Mouse (Mus musculus) C2C12 (cell line): ENCODE measurements around the gene Malrd1. TPM values are rescaled to one million over a fixed set of nuclear protein-coding genes. Genes with fewer than 3 reads are reported as not detected.

ENCODE experiments used
- H3K27me3 ChIP-seq: one replicate; pipeline ENCODE4 v1.6.1; 2011; ENCODE audit not compliant: control insufficient read depth, insufficient read depth, insufficient read length
- H3K36me3 ChIP-seq: one replicate; pipeline ENCODE4 v1.6.1; 2011; ENCODE audit not compliant: control insufficient read depth, insufficient read depth
- H3K4me3 ChIP-seq: one replicate; pipeline ENCODE4 v1.5.1; 2011; ENCODE audit warnings: mild to moderate bottlenecking, control low read depth; ENCODE audit not compliant: poor library complexity, insufficient read depth, severe bottlenecking
- H3K79me2 ChIP-seq: one replicate; pipeline ENCODE4 v1.6.1; 2011; ENCODE audit not compliant: control insufficient read depth, insufficient read depth
- H3K79me3 ChIP-seq: one replicate; pipeline ENCODE4 v1.6.1; 2011; ENCODE audit warnings: low read depth, control low read depth
- H3ac ChIP-seq: one replicate; pipeline ENCODE3; 2011; ENCODE audit warnings: low read depth; ENCODE audit not compliant: control insufficient read depth, insufficient read length
- CEBPB ChIP-seq: IDR thresholded peaks from one replicate; pipeline ENCODE4 v1.6.1; 2011; ENCODE audit warnings: low read depth, mild to moderate bottlenecking, control low read depth, moderate library complexity
- CTCF ChIP-seq: IDR thresholded peaks from one replicate; pipeline ENCODE4 v1.5.1; 2011; ENCODE audit not compliant: control insufficient read depth, insufficient read depth, insufficient read length
- FOSL1 ChIP-seq: IDR thresholded peaks from one replicate; pipeline ENCODE4 v1.8.0; 2011; ENCODE audit warnings: mild to moderate bottlenecking, low read length; ENCODE audit not compliant: poor library complexity, insufficient read depth, severe bottlenecking
- MAX ChIP-seq: IDR thresholded peaks from one replicate; pipeline ENCODE4 v1.6.1; 2011; ENCODE audit warnings: mild to moderate bottlenecking, control low read depth
- MYOD1 ChIP-seq: IDR thresholded peaks from one replicate; pipeline ENCODE4 v1.6.1; 2011; ENCODE audit warnings: low read depth; ENCODE audit not compliant: control insufficient read depth, insufficient read length
- MYOG ChIP-seq: IDR thresholded peaks from one replicate; pipeline ENCODE4 v1.6.1; 2011; ENCODE audit not compliant: control insufficient read depth, insufficient read length; ENCODE audit errors: extremely low read depth
- USF1 ChIP-seq: IDR thresholded peaks from one replicate; pipeline ENCODE4 v1.6.1; 2011; ENCODE audit warnings: low read depth, mild to moderate bottlenecking, control low read depth, moderate library complexity
- long read RNA-seq, 2 experiments: library from polyadenylated mRNA; unstranded; transcript quantifications; one replicate each; pipeline ENCODE4 v2.0.0; 2019 to 2020
- polyA plus RNA-seq: library from polyadenylated mRNA; unstranded; fragments of >200 nt; fragmentation: generic; extraction: Trizol; gene quantifications from one replicate; pipeline ENCODE4 v1.2.1, GENCODE M21; 2012; ENCODE audit warnings: missing spikeins

Malrd1 gene
- not detected for polyA plus RNA-seq
- long read RNA-seq, experiment 1, result 0 reads
- long read RNA-seq, experiment 2, result 0 reads

DNA sequence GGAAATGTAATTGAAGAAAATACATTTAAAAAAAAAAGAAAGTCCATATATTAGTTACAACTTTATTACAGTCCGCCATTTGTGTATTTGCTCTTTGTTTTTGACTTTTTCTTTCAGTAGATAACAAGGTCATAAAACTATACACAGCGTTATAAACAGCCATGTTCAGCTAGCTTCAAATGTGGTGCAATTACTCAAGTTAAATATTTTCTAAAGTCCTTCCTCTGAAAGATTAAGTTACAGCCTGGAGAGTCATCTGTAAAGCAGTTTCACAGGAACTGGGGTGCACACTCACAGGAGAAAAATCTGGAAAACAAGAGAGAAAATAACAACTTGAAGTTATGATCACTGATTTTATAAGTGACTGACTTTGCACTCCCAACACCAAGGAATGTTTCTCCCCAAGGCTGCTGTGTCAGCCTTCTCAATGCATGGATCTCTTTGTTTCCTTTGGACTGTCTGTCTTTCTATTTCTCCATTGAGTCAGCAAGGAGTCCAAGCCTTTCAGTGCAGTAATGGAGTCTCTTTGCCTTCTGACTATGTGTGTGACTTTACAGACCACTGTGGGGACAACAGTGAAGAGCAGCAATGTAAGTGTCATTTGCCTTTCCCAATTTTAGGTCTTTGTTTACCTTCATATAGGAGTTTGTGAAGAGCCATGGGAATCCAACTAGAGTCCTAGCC is at the start of gene Malrd1:
TSS of gene Malrd1 (plus strand) at position 239 of the 684 bp plus-strand sequence.
- Histone ChIP-seq H3K27me3 (no peaks in the 10 kb centered on the region), H3K79me3 (no peaks in the 10 kb centered on the region), H3K4me3 (no peak within 1 kb of the TSS), H3K36me3 (no peaks in the 10 kb centered on the region), H3K79me2 (no peaks in the 10 kb centered on the region), H3ac (no peak within 1 kb of the TSS)
- TF ChIP-seq CEBPB (no peak), USF1 (no peak)

DNA sequence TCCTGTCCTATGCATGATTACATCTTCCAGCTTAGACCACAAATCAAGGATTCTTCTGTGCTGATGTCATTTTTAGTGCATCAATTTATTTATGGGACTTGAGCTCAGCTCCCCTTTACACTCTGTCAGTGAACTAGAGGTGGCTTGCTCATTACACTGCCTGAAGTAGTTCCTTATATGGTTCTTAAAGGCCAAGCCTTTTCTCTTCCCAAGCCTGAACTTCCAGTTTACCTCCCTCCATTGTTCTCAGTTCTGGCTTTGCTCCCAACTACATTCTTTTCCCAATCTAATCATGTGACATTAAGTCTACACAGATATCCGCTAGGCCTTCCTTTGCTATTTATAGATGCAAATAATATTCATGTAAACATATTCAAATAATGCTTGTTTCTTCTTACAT is 12.4 kb downstream of the Malrd1 start:
- no peaks in the 10 kb centered on the region for H3K36me3 ChIP-seq
- no peaks in the 10 kb centered on the region for H3K27me3 ChIP-seq
- TF ChIP-seq CTCF (no peak), USF1 (no peak), CEBPB (no peak), FOSL1 (no peak), MYOG (no peak), MAX (no peak), MYOD1 (no peak)
- H3K79me2 ChIP-seq, result no peaks in the 10 kb centered on the region
- no peaks in the 10 kb centered on the region for H3K79me3 ChIP-seq
- H3ac ChIP-seq, result no peak overlapping the region
- H3K4me3 ChIP-seq, result no peak overlapping the region

DNA sequence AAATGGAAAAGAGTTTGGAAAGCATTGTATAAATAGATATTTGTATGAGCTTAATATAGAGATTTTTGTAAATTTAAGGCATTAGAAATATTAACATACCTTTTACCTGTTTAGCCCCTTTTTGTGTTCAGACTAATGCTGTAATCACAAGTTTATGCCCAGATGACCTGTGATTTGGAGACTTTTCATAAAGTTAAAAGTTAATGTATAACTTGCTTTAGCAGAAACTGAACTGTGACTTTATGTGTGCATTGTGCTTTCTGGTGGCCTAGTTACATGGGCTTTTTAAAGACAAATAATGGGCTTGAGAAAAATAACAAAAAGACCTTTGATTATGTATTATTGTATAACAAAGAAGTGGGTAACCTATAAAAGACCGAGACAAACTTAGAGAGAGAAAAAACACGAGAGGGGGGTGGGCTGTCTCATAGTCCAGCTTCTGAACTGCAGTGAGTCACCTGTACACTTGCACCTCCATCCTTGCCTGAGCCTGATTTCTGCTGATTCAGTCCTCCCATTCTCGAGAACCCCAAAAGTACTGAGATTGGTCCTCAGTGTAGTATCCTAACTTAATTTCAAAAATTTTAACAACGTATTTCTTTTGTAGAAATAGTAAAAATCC is 87.2 kb downstream of the Malrd1 start:
- Histone ChIP-seq H3K79me2 (no peaks in the 10 kb centered on the region), H3K36me3 (no peaks in the 10 kb centered on the region), H3K79me3 (no peaks in the 10 kb centered on the region), H3K27me3 (no peaks in the 10 kb centered on the region), H3ac (no peak overlapping the region), H3K4me3 (no peak overlapping the region)
- no peak for TF ChIP-seq MYOD1
- TF ChIP-seq CTCF, result no peak
- no peak for TF ChIP-seq MYOG
- no peak for TF ChIP-seq MAX
- TF ChIP-seq USF1, result no peak
- TF ChIP-seq CEBPB, result no peak
- no peak for TF ChIP-seq FOSL1

DNA sequence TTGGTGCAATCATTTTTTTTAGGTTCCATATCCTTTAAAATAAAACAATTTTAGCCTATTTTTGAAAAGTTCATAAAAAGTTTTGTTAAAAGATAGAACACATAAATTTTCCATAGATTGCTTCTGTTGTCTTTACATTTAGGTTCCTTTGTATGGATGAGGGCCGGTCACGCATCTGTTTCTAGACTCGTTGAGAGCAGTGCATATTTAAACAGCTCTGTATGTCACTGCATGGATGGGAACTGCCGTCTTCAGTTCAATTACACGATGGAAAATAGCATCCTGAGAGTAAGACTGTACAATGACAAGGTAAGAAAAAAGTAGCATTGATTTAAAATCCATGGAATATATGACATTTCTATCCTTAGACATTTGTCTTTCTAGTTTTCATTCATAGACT is 87.7 kb downstream of the Malrd1 start:
- Histone ChIP-seq H3ac (no peak overlapping the region), H3K79me2 (no peaks in the 10 kb centered on the region), H3K4me3 (no peak overlapping the region), H3K36me3 (no peaks in the 10 kb centered on the region), H3K27me3 (no peaks in the 10 kb centered on the region), H3K79me3 (no peaks in the 10 kb centered on the region)
- TF ChIP-seq MYOG (no peak), MAX (no peak), MYOD1 (no peak), FOSL1 (no peak), CTCF (no peak), CEBPB (no peak), USF1 (no peak)

DNA sequence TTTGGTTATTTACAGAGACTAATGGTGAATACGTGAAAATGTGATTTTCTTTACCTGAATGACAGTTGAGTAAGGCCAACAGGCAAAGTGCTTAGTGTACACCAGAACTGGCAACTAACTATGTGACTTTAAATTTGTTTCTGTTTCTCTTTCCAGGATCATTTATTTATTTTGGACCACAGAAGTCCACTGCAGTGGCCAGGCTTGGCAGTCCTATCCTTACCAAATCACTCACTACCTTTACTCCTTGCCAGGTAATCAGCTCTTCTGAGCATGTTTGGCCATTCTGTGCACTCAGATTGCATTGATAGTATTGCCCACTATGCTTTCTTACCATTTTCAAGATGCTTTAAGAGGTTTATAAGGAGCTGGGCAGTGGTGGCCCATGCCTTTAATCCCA is 109.5 kb downstream of the Malrd1 start:
- H3ac ChIP-seq, result no peak overlapping the region
- no peaks in the 10 kb centered on the region for H3K79me3 ChIP-seq
- TF ChIP-seq MYOG, result no peak
- TF ChIP-seq MAX, result no peak
- TF ChIP-seq CTCF, result no peak
- no peak for TF ChIP-seq CEBPB
- no peak for TF ChIP-seq FOSL1
- no peaks in the 10 kb centered on the region for H3K79me2 ChIP-seq
- no peak overlapping the region for H3K4me3 ChIP-seq
- H3K36me3 ChIP-seq, result no peaks in the 10 kb centered on the region
- no peaks in the 10 kb centered on the region for H3K27me3 ChIP-seq

DNA sequence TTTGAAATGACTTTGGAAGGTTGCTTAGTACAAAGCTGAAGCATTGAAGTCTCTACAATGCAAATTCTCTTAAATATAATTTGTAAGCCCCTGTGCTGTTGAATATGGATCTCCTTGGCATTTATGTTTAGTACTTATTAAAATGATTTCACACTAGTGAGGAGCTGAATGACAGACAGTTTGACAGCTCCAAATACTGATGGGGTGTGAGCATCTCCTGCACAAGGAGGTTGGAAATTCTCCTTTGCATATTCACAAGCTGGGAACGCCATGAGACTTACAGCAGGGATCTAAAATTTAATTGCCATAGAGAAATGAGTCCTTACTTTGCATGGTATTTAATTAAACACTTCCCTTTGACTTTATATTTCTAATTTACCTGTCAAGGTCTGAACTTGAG is 117.6 kb downstream of the Malrd1 start:
- no peak overlapping the region for H3K4me3 ChIP-seq
- TF ChIP-seq CEBPB (no peak), MYOD1 (no peak), CTCF (no peak), USF1 (no peak), MAX (no peak), MYOG (no peak), FOSL1 (no peak)
- no peaks in the 10 kb centered on the region for H3K79me2 ChIP-seq
- no peaks in the 10 kb centered on the region for H3K27me3 ChIP-seq
- no peaks in the 10 kb centered on the region for H3K36me3 ChIP-seq
- H3ac ChIP-seq, result no peak overlapping the region
- no peaks in the 10 kb centered on the region for H3K79me3 ChIP-seq
